Mouse (Mus musculus) embryo, embryonic 9.5 days (tissue): ENCODE measurements around the gene Cxcr5.

Experiments used
- DNase-seq: peaks from one replicate; pipeline ENCODE4 v3.0.0-alpha.2; 2017; ENCODE audit errors: extremely low spot score

The Cxcr5 gene

GRCm38 (mm10) chr9:44561597-44561996 is at the start of gene Cxcr5:
Gene Cxcr5, minus strand, starts transcription at chr9:44561877.
- no peak for DNase-seq

- no peak for DNase-seq
These were observed 48.7 kb upstream of the Cxcr5 start for GRCm38 (mm10) chr9:44610371-44610770.

GRCm38 (mm10) chr9:44607306-44607705 is 45.6 kb upstream of the Cxcr5 start:
- DNase-seq = no peak

- DNase-seq = no peak
These were observed 45.0 kb upstream of the Cxcr5 start for GRCm38 (mm10) chr9:44606646-44607045.

GRCm38 (mm10) chr9:44605616-44606165 is 44.0 kb upstream of the Cxcr5 start:
- peak; percentile 58 for DNase-seq

- DNase-seq = peak; percentile 77
These were observed 43.3 kb upstream of the Cxcr5 start, which contains the start of gene Ddx6 for GRCm38 (mm10) chr9:44604779-44605615. Gene Ddx6, plus strand, starts transcription at chr9:44604892.

GRCm38 (mm10) chr9:44604290-44604778 is 42.7 kb upstream of the Cxcr5 start:
- peak; percentile 83 for DNase-seq

- DNase-seq = peak; percentile 77
These were observed 42.0 kb upstream of the Cxcr5 start for GRCm38 (mm10) chr9:44603454-44604289.

GRCm38 (mm10) chr9:44602766-44603165 is 41.1 kb upstream of the Cxcr5 start:
- DNase-seq = no peak

- no peak for DNase-seq
These were observed 39.1 kb upstream of the Cxcr5 start for GRCm38 (mm10) chr9:44600801-44601200.

- DNase-seq = no peak
These were observed 37.9 kb upstream of the Cxcr5 start for GRCm38 (mm10) chr9:44599616-44600015.

- peak; percentile 78 for DNase-seq
These were observed 37.3 kb upstream of the Cxcr5 start for GRCm38 (mm10) chr9:44598899-44599495.

GRCm38 (mm10) chr9:44597742-44598141 is 36.1 kb upstream of the Cxcr5 start:
- DNase-seq = no peak

GRCm38 (mm10) chr9:44595537-44595930 is 33.9 kb upstream of the Cxcr5 start:
- DNase-seq = no peak

- DNase-seq = no peak
These were observed 33.3 kb upstream of the Cxcr5 start for GRCm38 (mm10) chr9:44594901-44595536.

- no peak for DNase-seq
These were observed 32.2 kb upstream of the Cxcr5 start for GRCm38 (mm10) chr9:44593886-44594285.

- no peak for DNase-seq
These were observed 31.5 kb upstream of the Cxcr5 start for GRCm38 (mm10) chr9:44593221-44593620.

- DNase-seq = no peak
These were observed 30.0 kb upstream of the Cxcr5 start for GRCm38 (mm10) chr9:44591595-44592188.

GRCm38 (mm10) chr9:44590969-44591368 is 29.3 kb upstream of the Cxcr5 start:
- DNase-seq = no peak

- no peak for DNase-seq
These were observed 27.4 kb upstream of the Cxcr5 start for GRCm38 (mm10) chr9:44589095-44589494.

GRCm38 (mm10) chr9:44588605-44589004 is 26.9 kb upstream of the Cxcr5 start:
- no peak for DNase-seq
